Mouse (Mus musculus): ENCODE results near the gene Gdf2.

DNA sequence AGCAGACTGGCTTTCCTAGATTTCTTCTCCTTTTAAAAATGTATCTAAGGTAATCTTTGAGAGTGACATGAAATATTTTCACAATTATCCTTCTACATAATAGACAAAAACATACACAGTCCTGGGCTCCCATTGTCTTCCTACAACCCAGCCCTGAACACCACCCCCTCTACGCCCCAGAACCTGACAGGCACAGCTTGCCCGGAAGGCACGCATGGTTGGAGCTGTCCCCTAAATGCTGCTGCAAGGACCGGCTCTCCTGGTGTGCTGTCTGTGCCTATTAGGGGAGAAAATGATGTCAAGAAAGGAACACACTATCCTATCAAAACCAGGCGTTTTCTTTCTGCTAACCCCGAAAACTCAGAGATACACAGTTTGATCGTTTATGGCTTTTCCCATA is 36.9 kb downstream of the Gdf2 start:
- TF ChIP-seq CHD2 (IDR thresholded peaks at IDR 0.05; ENCODE audit: low read length), result no peak
- no peak for TF ChIP-seq SIN3A (IDR thresholded peaks at IDR 0.05; ENCODE audit: low read length)

Data from CH12.LX (cell line).